Mouse (Mus musculus) olfactory bulb, adult 2 months (tissue): ENCODE measurements around the gene Slc2a12.

ENCODE experiments used
- CTCF ChIP-seq: fragments of 200-500 bp; IDR thresholded peaks from 2 replicates; pipeline ENCODE4 v1.5.1; 2012; ENCODE audit warnings: low read depth, mild to moderate bottlenecking, low read length, moderate library complexity; ENCODE audit not compliant: insufficient read depth
- POLR2A ChIP-seq: fragments of 200-500 bp; IDR thresholded peaks from 2 replicates; pipeline ENCODE4 v1.6.1; 2012; ENCODE audit warnings: mild to moderate bottlenecking, low read depth, low read length, moderate library complexity; ENCODE audit not compliant: insufficient read depth

DNA sequence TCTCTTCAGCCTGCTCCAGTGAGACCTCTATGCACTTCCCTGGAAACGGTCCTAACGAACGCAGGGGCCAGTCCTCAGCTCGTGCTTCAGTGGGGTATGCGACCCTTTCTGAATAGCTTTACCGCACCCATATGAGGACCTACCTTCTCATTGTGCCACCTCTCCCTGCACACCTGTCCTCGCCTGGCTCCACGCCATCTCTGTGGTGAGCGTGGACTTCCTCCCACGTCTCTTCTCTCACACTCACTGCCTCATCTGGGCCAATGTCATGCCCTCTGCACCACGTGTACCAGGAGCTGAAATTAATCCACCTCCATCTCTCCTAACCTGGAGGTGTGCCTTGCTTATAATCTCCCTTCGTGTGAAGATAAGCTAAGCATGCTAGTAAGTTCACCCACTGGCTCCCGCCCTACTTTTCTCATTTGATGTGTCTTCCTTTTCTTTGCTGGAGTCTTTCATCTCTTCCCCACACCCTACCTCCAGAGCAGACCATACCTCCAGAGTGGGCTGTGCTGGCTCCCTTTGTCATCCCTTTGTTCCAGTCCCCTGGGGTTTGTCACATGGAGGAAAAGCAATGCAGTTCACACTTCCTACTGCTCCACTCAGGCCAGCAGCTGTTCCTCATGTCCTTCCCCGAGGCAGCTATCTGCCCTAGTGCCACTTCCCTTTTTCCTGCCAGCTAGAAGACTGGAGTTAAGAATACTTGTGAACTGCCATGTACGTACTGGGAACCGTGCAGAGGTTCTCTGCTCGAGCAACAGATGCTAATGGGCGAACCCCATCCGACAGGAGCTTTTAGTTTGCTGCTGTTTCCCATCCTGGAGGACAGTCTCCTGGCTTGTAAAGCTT is 54.9 kb downstream of the Slc2a12 start:
- no peak for TF ChIP-seq CTCF
- no peak for TF ChIP-seq POLR2A
